Mouse (Mus musculus): ENCODE data around the gene Gata5. TPM values are rescaled to one million over a fixed set of nuclear protein-coding genes. Genes with fewer than 3 reads are reported as not detected.

Gene Gata5
- polyA plus RNA-seq, 1 experiment, result not detected

DNA sequence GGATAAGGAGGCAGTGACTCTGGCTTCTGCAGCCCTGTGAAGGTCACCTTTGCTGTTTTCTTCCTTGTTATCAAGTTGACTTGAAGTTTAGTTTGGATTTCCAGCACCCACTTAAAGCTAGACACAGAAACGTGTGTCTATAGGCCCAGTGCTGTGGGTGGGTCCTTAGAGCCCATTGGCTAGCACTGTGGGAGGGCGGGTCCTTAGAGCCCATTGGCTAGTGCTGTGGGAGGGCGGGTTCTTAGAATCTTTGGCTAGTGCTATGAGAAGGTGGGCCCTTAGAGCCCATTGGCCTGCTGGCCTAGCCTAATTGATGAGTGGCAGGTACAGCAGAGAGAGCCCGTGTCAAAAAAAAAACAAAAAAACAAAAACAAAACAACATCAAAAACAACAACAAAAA is 14.3 kb downstream of the Gata5 start:
- Histone ChIP-seq H3K4me1 (ENCODE audit: control insufficient read depth) (no peaks in the 10 kb centered on the region), H3K9me3 (ENCODE audit: control insufficient read depth, low read length) (no peaks in the 10 kb centered on the region), H3K36me3 (ENCODE audit: control insufficient read depth) (no peaks in the 10 kb centered on the region), H3K4me3 (replicated peaks) (no peak overlapping the region), H3K27me3 (ENCODE audit: control insufficient read depth) (no peaks in the 10 kb centered on the region)
- no peak for TF ChIP-seq TAL1 (IDR thresholded peaks at IDR 0.05; ENCODE audit: low read length)

DNA sequence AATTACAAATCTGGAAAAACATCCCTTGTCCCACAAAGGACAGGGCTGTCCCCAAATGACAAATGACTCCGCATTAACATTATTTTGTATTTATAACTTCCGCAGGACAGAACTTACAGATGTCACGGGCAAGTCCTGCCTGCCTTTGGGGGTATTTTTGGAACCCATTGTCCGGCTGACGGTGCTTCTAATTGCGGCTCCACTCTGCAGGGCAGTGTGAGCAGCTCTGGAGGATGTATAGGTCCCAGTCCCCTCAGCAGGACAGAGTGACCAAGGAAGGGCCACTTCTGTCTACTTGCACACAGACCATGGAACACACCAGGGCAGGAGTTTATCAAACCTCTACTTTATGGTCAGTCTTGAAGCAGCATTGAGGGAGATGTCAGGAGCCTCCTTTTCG is 16.9 kb downstream of the Gata5 start:
- no peaks in the 10 kb centered on the region for H3K4me1 ChIP-seq (ENCODE audit: control insufficient read depth)
- H3K9me3 ChIP-seq (ENCODE audit: control insufficient read depth, low read length), result no peaks in the 10 kb centered on the region
- no peaks in the 10 kb centered on the region for H3K36me3 ChIP-seq (ENCODE audit: control insufficient read depth)
- H3K4me3 ChIP-seq (replicated peaks), result no peak overlapping the region
- no peaks in the 10 kb centered on the region for H3K27me3 ChIP-seq (ENCODE audit: control insufficient read depth)
- TF ChIP-seq TAL1 (IDR thresholded peaks at IDR 0.05; ENCODE audit: low read length), result no peak
- TF ChIP-seq GATA1 (IDR thresholded peaks at IDR 0.05; ENCODE audit: low read length), result no peak

DNA sequence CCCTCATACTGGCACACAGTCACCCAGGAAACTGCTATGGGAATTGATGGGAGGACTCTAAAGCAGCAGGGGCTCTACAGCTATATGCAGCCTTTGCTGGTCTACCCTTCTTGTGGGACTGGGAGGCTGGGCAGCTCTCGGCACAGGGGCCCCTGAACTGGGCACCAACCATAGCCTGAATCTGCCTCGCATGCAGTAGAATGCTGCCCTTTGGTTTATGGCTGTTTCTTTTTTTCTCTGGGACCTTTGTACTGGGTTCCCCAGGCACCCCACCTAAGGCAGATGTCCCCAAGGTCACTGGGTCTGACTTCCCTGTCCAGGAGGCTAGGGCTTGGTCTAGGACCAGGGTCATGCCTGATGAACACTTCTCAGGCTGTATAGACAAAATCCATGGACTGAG is 20.2 kb downstream of the Gata5 start:
- Histone ChIP-seq H3K27me3 (ENCODE audit: control insufficient read depth) (no peaks in the 10 kb centered on the region), H3K4me1 (ENCODE audit: control insufficient read depth) (no peaks in the 10 kb centered on the region), H3K4me3 (replicated peaks) (no peak overlapping the region), H3K36me3 (ENCODE audit: control insufficient read depth) (no peaks in the 10 kb centered on the region), H3K9me3 (ENCODE audit: control insufficient read depth, low read length) (no peaks in the 10 kb centered on the region)
- TF ChIP-seq TAL1 (IDR thresholded peaks at IDR 0.05; ENCODE audit: low read length) (no peak), GATA1 (IDR thresholded peaks at IDR 0.05; ENCODE audit: low read length) (no peak)

DNA sequence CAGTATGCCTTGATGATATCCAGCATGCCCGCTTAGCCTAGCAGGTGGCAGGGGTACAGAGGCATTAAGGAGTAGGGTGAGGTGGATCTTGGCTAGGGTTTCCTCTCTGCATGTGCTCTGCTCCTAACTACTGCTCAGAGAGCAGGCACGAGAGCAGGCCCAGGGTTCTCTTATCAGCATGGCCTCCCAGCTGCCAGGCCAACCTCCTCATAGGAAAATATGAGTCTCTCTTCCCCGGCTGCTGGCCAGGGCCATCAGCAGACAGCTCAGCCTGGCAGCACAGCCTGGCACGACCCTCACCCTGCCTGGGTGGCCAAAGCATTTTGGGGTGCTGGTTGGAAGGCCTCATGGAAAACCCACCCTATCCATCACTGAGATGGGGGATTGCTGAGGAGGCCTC is 23.4 kb downstream of the Gata5 start:
- Histone ChIP-seq H3K9me3 (ENCODE audit: control insufficient read depth, low read length) (no peaks in the 10 kb centered on the region), H3K27me3 (ENCODE audit: control insufficient read depth) (no peaks in the 10 kb centered on the region), H3K4me1 (ENCODE audit: control insufficient read depth) (no peaks in the 10 kb centered on the region), H3K4me3 (replicated peaks) (no peak overlapping the region), H3K36me3 (ENCODE audit: control insufficient read depth) (no peaks in the 10 kb centered on the region)
- TF ChIP-seq TAL1 (IDR thresholded peaks at IDR 0.05; ENCODE audit: low read length) (no peak), GATA1 (IDR thresholded peaks at IDR 0.05; ENCODE audit: low read length) (no peak)

DNA sequence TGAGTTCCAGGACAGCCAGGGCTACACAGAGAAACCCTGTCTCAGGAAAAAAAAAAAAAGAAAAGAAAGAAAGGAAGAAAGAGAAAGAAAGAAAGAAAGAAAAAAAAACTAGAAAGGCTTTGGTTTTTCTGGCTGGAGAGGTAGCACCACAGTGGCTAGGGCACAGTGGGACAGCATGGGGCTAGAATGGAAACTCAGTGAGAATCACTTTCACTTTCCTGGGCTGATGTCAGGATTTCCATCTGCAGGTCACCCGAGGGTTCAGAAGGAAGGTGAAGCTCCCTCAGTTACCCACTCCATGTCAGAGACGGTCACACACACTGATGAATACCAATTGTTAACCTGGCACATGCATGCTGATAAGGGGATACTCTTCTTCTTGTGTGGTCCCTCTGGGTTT is 26.8 kb downstream of the Gata5 start:
- H3K36me3 ChIP-seq (ENCODE audit: control insufficient read depth), result no peaks in the 10 kb centered on the region
- no peak overlapping the region for H3K4me3 ChIP-seq (replicated peaks)
- H3K27me3 ChIP-seq (ENCODE audit: control insufficient read depth), result no peaks in the 10 kb centered on the region
- TF ChIP-seq TAL1 (IDR thresholded peaks at IDR 0.05; ENCODE audit: low read length), result no peak
- no peak for TF ChIP-seq GATA1 (IDR thresholded peaks at IDR 0.05; ENCODE audit: low read length)
- H3K9me3 ChIP-seq (ENCODE audit: control insufficient read depth, low read length), result no peaks in the 10 kb centered on the region
- no peaks in the 10 kb centered on the region for H3K4me1 ChIP-seq (ENCODE audit: control insufficient read depth)

DNA sequence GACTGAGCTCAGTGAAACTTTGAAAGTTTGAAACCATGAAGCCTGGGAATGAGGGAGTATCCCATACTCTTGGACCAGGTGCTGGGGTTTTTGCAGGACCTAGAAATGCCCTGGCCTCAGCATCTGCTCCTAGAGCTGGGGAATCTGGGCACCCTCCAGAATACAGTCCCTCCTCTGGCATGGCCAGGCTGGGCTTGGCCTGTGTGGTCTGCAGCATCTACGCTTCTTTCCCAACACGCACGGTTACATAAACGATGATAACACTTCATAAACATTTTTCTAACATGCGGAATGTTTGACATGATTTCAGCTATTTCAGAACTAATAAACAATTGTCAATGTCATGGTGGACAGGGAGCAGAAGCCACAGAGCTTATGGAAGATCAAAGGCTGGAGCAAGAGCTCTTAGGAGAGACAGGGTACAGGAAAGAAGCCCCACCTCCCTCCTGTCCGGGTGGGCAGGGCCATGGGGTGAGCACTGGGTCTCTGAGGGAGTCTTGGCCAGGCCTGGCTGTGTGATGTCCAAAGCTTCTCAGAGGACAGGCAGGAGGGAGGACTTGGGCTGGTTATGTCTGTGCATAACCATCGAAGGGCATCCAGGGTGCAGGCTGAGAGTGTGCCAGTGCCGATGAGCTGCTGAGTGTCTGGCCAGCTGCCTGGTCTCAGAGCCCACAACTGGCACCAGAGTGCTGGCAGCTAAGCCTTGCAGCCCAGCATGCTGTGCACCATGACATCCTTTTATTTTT is 27.9 kb downstream of the Gata5 start:
- Histone ChIP-seq H3K36me3 (ENCODE audit: control insufficient read depth) (no peaks in the 10 kb centered on the region), H3K4me3 (replicated peaks) (no peak overlapping the region), H3K4me1 (ENCODE audit: control insufficient read depth) (no peaks in the 10 kb centered on the region), H3K27me3 (ENCODE audit: control insufficient read depth) (no peaks in the 10 kb centered on the region), H3K9me3 (ENCODE audit: control insufficient read depth, low read length) (no peaks in the 10 kb centered on the region)
- TF ChIP-seq GATA1 (IDR thresholded peaks at IDR 0.05; ENCODE audit: low read length) (no peak), TAL1 (IDR thresholded peaks at IDR 0.05; ENCODE audit: low read length) (no peak)

DNA sequence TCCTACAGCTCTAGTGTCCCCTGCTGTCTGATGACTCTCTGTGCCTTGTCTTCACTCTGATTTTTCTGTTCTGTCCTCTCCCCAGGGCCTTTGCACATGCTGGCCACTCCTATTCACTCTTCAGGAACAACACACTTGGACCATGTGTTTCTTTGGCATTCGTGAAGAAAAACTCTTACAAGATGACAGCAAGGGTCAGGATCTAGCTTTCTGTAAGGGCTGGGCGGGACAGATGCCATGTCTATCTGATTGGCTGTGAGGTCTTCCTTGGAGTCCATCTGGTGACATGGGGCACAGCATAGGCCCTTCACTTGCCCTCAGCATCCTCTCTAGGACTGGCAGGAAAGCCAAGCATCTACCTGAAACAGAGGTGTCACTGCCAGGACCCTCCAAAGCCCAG is 28.5 kb downstream of the Gata5 start:
- no peaks in the 10 kb centered on the region for H3K27me3 ChIP-seq (ENCODE audit: control insufficient read depth)
- H3K36me3 ChIP-seq (ENCODE audit: control insufficient read depth), result no peaks in the 10 kb centered on the region
- H3K9me3 ChIP-seq (ENCODE audit: control insufficient read depth, low read length), result no peaks in the 10 kb centered on the region
- no peaks in the 10 kb centered on the region for H3K4me1 ChIP-seq (ENCODE audit: control insufficient read depth)
- no peak for TF ChIP-seq GATA1 (IDR thresholded peaks at IDR 0.05; ENCODE audit: low read length)
- no peak for TF ChIP-seq TAL1 (IDR thresholded peaks at IDR 0.05; ENCODE audit: low read length)
- no peak overlapping the region for H3K4me3 ChIP-seq (replicated peaks)

DNA sequence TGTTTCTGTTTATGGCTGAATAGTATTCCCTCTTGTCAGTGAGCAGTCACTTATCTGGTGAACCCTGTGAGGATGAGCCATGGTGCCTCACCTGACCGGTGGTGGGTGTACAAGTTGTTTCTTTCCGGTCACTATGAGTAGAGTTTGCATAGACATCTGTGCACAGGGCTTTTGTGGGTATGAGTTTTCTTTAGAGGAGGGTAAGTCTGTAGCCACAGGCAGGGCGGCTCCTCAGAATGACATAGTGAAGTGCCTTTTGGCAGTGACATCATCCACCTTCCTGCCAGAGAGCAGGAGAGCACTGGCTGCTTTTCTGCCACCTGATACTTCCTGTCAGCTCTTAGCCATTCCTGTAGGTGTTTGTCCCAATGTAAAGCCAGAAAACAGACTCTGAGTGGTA is 29.0 kb downstream of the Gata5 start:
- Histone ChIP-seq H3K9me3 (ENCODE audit: control insufficient read depth, low read length) (no peaks in the 10 kb centered on the region), H3K27me3 (ENCODE audit: control insufficient read depth) (no peaks in the 10 kb centered on the region), H3K36me3 (ENCODE audit: control insufficient read depth) (no peaks in the 10 kb centered on the region), H3K4me3 (replicated peaks) (no peak overlapping the region), H3K4me1 (ENCODE audit: control insufficient read depth) (peaks cover 2% of the 10 kb centered on the region)
- TF ChIP-seq GATA1 (IDR thresholded peaks at IDR 0.05; ENCODE audit: low read length), result no peak
- TF ChIP-seq TAL1 (IDR thresholded peaks at IDR 0.05; ENCODE audit: low read length), result no peak

DNA sequence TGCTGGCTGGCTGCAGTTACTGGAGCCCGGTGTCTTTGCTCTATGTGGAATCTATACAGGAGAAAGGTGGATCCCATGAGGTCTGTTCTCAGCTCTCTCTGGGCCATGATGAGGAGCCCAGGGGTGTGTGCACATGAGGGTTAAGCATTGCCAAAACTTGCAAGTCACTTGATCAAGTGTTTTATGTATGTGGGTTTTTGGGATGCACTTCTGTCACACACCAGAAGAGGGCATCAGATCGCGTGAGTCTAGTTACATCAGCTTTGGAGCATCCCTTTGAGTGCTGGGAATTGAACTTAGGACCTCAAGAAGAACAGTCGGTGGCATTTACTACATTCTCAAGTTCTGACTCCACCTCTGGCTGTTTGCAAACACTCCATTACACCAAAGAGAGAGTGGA is 29.9 kb downstream of the Gata5 start:
- Histone ChIP-seq H3K4me3 (replicated peaks) (no peak overlapping the region), H3K36me3 (ENCODE audit: control insufficient read depth) (no peaks in the 10 kb centered on the region), H3K27me3 (ENCODE audit: control insufficient read depth) (no peaks in the 10 kb centered on the region), H3K4me1 (ENCODE audit: control insufficient read depth) (peaks cover 2% of the 10 kb centered on the region), H3K9me3 (ENCODE audit: control insufficient read depth, low read length) (no peaks in the 10 kb centered on the region)
- no peak for TF ChIP-seq TAL1 (IDR thresholded peaks at IDR 0.05; ENCODE audit: low read length)
- no peak for TF ChIP-seq GATA1 (IDR thresholded peaks at IDR 0.05; ENCODE audit: low read length)

DNA sequence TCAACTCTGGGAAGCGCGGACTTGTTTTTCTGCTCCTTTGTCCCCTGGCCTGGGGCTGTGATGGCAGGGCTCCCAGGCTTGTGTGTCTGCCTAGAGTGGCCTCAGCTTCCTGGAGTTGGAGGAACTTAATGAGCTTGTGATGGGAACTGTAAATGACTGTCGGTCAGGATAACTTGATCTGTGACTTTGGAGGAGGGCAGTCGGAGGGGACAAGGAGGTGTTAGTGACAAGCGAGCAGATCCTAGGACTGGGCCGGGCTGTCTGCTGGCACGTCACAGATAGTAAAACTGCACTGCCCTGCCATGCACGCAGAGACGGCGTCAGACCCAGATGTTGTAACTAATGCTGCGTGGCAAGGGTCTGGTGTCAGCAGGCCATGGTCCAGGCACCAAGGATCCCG is 31.0 kb downstream of the Gata5 start:
- H3K9me3 ChIP-seq (ENCODE audit: control insufficient read depth, low read length), result no peaks in the 10 kb centered on the region
- H3K36me3 ChIP-seq (ENCODE audit: control insufficient read depth), result no peaks in the 10 kb centered on the region
- H3K4me1 ChIP-seq (ENCODE audit: control insufficient read depth), result peaks cover 2% of the 10 kb centered on the region
- TF ChIP-seq TAL1 (IDR thresholded peaks at IDR 0.05; ENCODE audit: low read length) (no peak), GATA1 (IDR thresholded peaks at IDR 0.05; ENCODE audit: low read length) (no peak)
- no peaks in the 10 kb centered on the region for H3K27me3 ChIP-seq (ENCODE audit: control insufficient read depth)
- H3K4me3 ChIP-seq (replicated peaks), result no peak overlapping the region

All from erythroblast, embryonic 14.5 days (primary cell).